In genomic region chr8:119832101-119832617, GRCm38 (mm10) we compare ENCODE assay signal across 7 mouse cellular contexts. TPM values are rescaled to one million over a fixed set of nuclear protein-coding genes. Genes with fewer than 3 reads are reported as not detected.
DNase-seq lines count a peak whose midpoint lies in the region; ATAC-seq lines count a peak whose summit lies in the region.

No protein-coding gene starts in this region.

- DNase-seq in lung, postnatal 25 days (ENCODE audit: low spot score) = no peak
- DNase-seq in layer of hippocampus, postnatal 14 days (ENCODE audit: low spot score in 2 of 2) = no peak
- DNase-seq in cerebellum, postnatal 14 days = no peak

- 35% methylated on average over 7 of the region's 7 CpGs for WGBS in lung, embryonic 16.5 days
- WGBS in forebrain, embryonic 15.5 days = 60% methylated on average over 7 of the region's 7 CpGs
- 51% methylated on average over 7 of the region's 7 CpGs for WGBS in limb, embryonic 12.5 days
- 49% methylated on average over 7 of the region's 7 CpGs for WGBS in stomach, embryonic 14.5 days

- H3K9ac ChIP-seq in lung, embryonic 16.5 days (ENCODE audit: low read length) = peak overlapping the region; percentile 12; the same call in 1 of the 2 replicates
- H3K9ac ChIP-seq in forebrain, embryonic 15.5 days (replicated peaks) = no peak overlapping the region
- H3K9ac ChIP-seq in limb, embryonic 12.5 days (replicated peaks) = no peak overlapping the region
- H3K9ac ChIP-seq in stomach, embryonic 14.5 days (replicated peaks; ENCODE audit: low read depth, low read length) = no peak overlapping the region

- no peak overlapping the region for H3K4me3 ChIP-seq in lung, embryonic 16.5 days (ENCODE audit: low read length)
- H3K4me3 ChIP-seq in forebrain, embryonic 15.5 days = no peak overlapping the region
- no peak overlapping the region for H3K4me3 ChIP-seq in limb, embryonic 12.5 days (replicated peaks)
- no peak overlapping the region for H3K4me3 ChIP-seq in stomach, embryonic 14.5 days (ENCODE audit: low read depth, low read length)

- no peaks in the 10 kb centered on the region for H3K9me3 ChIP-seq in lung, embryonic 16.5 days (ENCODE audit: control insufficient read depth, low read length)
- no peaks in the 10 kb centered on the region for H3K9me3 ChIP-seq in forebrain, embryonic 15.5 days
- no peaks in the 10 kb centered on the region for H3K9me3 ChIP-seq in limb, embryonic 12.5 days
- H3K9me3 ChIP-seq in stomach, embryonic 14.5 days (ENCODE audit: control insufficient read depth, low read depth, low read length) = no peaks in the 10 kb centered on the region

- H3K36me3 ChIP-seq in lung, embryonic 16.5 days (ENCODE audit: control insufficient read depth, insufficient read depth, low read length) = no peaks in the 10 kb centered on the region
- H3K36me3 ChIP-seq in forebrain, embryonic 15.5 days = peaks cover 5% of the 10 kb centered on the region; the same call in 1 of the 2 replicates
- H3K36me3 ChIP-seq in limb, embryonic 12.5 days = 0 out of 2 replicates have a peak, but pooled peaks cover 5% of the 10 kb centered on the region
- no peaks in the 10 kb centered on the region; the same call in 1 of the 2 replicates for H3K36me3 ChIP-seq in stomach, embryonic 14.5 days (ENCODE audit: control insufficient read depth, insufficient read depth, low read length)

- H3K27me3 ChIP-seq in lung, embryonic 16.5 days (ENCODE audit: control insufficient read depth, insufficient read depth, low read depth, low read length) = no peaks in the 10 kb centered on the region
- no peaks in the 10 kb centered on the region for H3K27me3 ChIP-seq in forebrain, embryonic 15.5 days
- H3K27me3 ChIP-seq in limb, embryonic 12.5 days = no peaks in the 10 kb centered on the region
- no peaks in the 10 kb centered on the region for H3K27me3 ChIP-seq in stomach, embryonic 14.5 days (ENCODE audit: control insufficient read depth, insufficient read depth, low read length)

- peak overlapping the region; percentile 59 for H3K27ac ChIP-seq in lung, embryonic 16.5 days (ENCODE audit: low read length)
- peak overlapping the region; percentile 67 for H3K27ac ChIP-seq in forebrain, embryonic 15.5 days (replicated peaks)
- H3K27ac ChIP-seq in limb, embryonic 12.5 days = peak overlapping the region; percentile 70
- H3K27ac ChIP-seq in stomach, embryonic 14.5 days (ENCODE audit: low read length) = peak overlapping the region; percentile 93

- peak overlapping the region; percentile 37; the same call in 1 of the 2 replicates for H3K4me2 ChIP-seq in lung, embryonic 16.5 days (ENCODE audit: low read depth, low read length)
- peak overlapping the region; percentile 31 for H3K4me2 ChIP-seq in forebrain, embryonic 15.5 days (replicated peaks)
- peak overlapping the region; percentile 37 for H3K4me2 ChIP-seq in limb, embryonic 12.5 days
- peak overlapping the region; percentile 27 for H3K4me2 ChIP-seq in stomach, embryonic 14.5 days (replicated peaks; ENCODE audit: low read depth, low read length)

- peaks cover 48% of the 10 kb centered on the region for H3K4me1 ChIP-seq in lung, embryonic 16.5 days (replicated peaks; ENCODE audit: control insufficient read depth, insufficient read depth, low read length)
- H3K4me1 ChIP-seq in forebrain, embryonic 15.5 days = peaks cover 81% of the 10 kb centered on the region
- H3K4me1 ChIP-seq in limb, embryonic 12.5 days (replicated peaks) = peaks cover 53% of the 10 kb centered on the region
- peaks cover 71% of the 10 kb centered on the region for H3K4me1 ChIP-seq in stomach, embryonic 14.5 days (ENCODE audit: control insufficient read depth, insufficient read depth, low read length)

- peak; percentile 7; the same call in 1 of the 2 replicates for ATAC-seq in lung, embryonic 16.5 days (ENCODE audit: low read depth)
- peak; percentile 17; the same call in 1 of the 2 replicates for ATAC-seq in forebrain, embryonic 15.5 days (replicated peaks)
- ATAC-seq in limb, embryonic 12.5 days (ENCODE audit: insufficient number of reproducible peaks, insufficient read depth, low FRiP score, low TSS enrichment, low read depth) = peak; percentile 41; the same call in 1 of the 2 replicates
- ATAC-seq in stomach, embryonic 14.5 days (ENCODE audit: insufficient number of reproducible peaks, insufficient read depth, low FRiP score, low read depth) = no peak

RNA-seq across cellular contexts. Expression of gene Cotl1, which starts 8.2 kb away (rescaled TPM):
- 78.4 and 88.5 TPM in 2 replicates for polyA plus RNA-seq in lung, embryonic 16.5 days (2015; fragmentation: Nextera tagmentation; extraction: Ambion mirVana)
- 127 and 138 TPM in 2 replicates for polyA plus RNA-seq in forebrain, embryonic 15.5 days (2015; fragmentation: Nextera tagmentation; extraction: Ambion mirVana)
- polyA plus RNA-seq in limb, embryonic 12.5 days (2016; fragmentation: Nextera tagmentation; extraction: Ambion mirVana) = 76.3 and 95.6 TPM in 2 replicates
- 340 and 436 TPM in 2 replicates for polyA plus RNA-seq in stomach, embryonic 14.5 days (2014; fragmentation: Nextera tagmentation; extraction: Ambion mirVana)
- total RNA-seq in layer of hippocampus, postnatal 14 days (2021) = 100 to 1,000 TPM; 103 to 114 TPM

RNA-seq across cellular contexts. Expression of gene Klhl36, which starts 29.9 kb away (rescaled TPM):
- polyA plus RNA-seq in lung, embryonic 16.5 days (2015; fragmentation: Nextera tagmentation; extraction: Ambion mirVana) = 14.5 and 15.0 TPM in 2 replicates
- polyA plus RNA-seq in forebrain, embryonic 15.5 days (2015; fragmentation: Nextera tagmentation; extraction: Ambion mirVana) = 15.3 and 15.4 TPM in 2 replicates
- polyA plus RNA-seq in limb, embryonic 12.5 days (2016; fragmentation: Nextera tagmentation; extraction: Ambion mirVana) = 8.4 and 8.7 TPM in 2 replicates
- 11.2 and 15.6 TPM in 2 replicates for polyA plus RNA-seq in stomach, embryonic 14.5 days (2014; fragmentation: Nextera tagmentation; extraction: Ambion mirVana)
- 1 to 10 TPM; 8.2 to 8.4 TPM for total RNA-seq in layer of hippocampus, postnatal 14 days (2021)

RNA-seq across cellular contexts. Expression of gene Tldc1, which starts 53.9 kb away (rescaled TPM):
- 13.9 and 15.3 TPM in 2 replicates for polyA plus RNA-seq in lung, embryonic 16.5 days (2015; fragmentation: Nextera tagmentation; extraction: Ambion mirVana)
- polyA plus RNA-seq in forebrain, embryonic 15.5 days (2015; fragmentation: Nextera tagmentation; extraction: Ambion mirVana) = 14.5 and 14.9 TPM in 2 replicates
- polyA plus RNA-seq in limb, embryonic 12.5 days (2016; fragmentation: Nextera tagmentation; extraction: Ambion mirVana) = 10.3 and 11.6 TPM in 2 replicates
- polyA plus RNA-seq in stomach, embryonic 14.5 days (2014; fragmentation: Nextera tagmentation; extraction: Ambion mirVana) = 10.4 and 11.7 TPM in 2 replicates
- total RNA-seq in layer of hippocampus, postnatal 14 days (2021) = 10 to 100 TPM; 16.2 to 19.5 TPM
